Mouse (Mus musculus) frontal cortex, adult (tissue): Measurements from ENCODE around the gene Lamtor1.
"Not testable (repeated sequence)": the region's sequence is repeated elsewhere in the genome, so short reads cannot be mapped to it uniquely, and the experiment has no call there.

Experiments
- ATAC-seq: cut with Nextera tagmentation; 2 replicates; pipeline ENCODE4 v1.9.2; 2017; ENCODE audit warnings: mild to moderate bottlenecking, moderate library complexity, mixed read lengths; ENCODE audit not compliant: low TSS enrichment

Gene Lamtor1

GRCm38 (mm10) chr7:101900331-101901097 lies 5.2 kb upstream of the Lamtor1 start:
- no peak for ATAC-seq

DNA sequence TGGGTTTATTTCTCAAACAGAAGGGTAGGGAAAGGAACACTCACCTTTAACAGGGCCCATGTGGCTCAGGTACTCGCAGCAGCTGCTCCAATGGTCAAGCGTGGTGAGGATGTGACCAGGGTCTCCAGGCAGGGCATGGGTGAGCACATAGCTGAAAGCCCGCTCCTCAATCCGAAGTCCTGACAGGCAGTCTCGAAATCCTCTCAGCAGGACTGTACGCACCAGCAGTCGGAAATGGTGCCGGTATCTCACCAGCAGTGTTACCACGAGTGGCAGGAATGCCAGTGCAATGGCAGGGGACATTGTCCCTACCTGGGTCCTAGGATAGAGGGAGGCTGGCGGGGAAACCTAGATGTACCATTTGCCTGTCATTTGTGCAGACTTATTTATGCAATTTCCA lies 3.7 kb upstream of the Lamtor1 start:
- no peak for ATAC-seq

- ATAC-seq = no peak
These were observed 2.9 kb upstream of the Lamtor1 start for GRCm38 (mm10) chr7:101902846-101903245.

GRCm38 (mm10) chr7:101906287-101906681 lies 580 bp downstream of the Lamtor1 start, which contains the start of gene Tomt:
TSS of gene Tomt (minus strand) at chr7:101906359.
- no peak for ATAC-seq

DNA sequence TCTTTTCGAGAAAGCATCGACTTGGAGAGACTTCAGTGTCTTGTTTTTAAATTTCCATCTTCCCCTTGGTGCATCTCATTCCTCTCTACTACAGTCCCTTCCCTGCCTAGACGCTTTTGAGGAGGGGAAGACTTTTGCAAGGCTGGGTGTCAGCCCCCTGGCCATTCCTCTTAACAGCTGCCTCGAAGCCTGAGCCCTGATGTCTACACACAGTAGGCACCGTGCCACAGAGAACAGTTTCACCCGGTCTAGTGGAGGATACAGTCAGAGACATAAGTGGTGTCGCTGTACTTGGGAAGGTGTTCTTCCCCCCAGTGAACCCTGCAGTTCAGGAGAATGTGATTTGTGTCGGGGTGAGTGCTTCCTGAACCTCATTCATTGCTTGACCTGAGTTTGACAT lies 992 bp downstream of the Lamtor1 start:
- ATAC-seq = no peak

DNA sequence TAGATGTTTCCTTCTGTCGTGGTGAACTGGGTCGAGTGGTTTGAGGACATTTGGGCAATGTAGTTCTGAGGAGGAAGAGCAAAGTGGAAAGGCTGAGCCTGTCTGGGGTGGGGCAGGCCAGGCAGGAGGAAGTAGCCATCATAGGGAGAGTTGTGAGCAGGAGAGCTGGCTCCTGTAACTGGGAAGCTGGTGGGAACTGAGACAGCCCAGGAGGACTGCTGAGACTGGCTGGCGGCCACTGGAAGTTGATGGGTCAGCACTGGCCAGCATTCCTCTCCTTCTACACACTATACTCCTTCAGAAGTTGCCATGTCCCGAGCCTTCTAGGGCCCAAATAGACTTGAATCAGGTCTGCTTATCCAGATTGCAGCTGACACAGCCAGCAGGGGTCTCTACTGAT lies 2.7 kb downstream of the Lamtor1 start:
- ATAC-seq = no peak

DNA sequence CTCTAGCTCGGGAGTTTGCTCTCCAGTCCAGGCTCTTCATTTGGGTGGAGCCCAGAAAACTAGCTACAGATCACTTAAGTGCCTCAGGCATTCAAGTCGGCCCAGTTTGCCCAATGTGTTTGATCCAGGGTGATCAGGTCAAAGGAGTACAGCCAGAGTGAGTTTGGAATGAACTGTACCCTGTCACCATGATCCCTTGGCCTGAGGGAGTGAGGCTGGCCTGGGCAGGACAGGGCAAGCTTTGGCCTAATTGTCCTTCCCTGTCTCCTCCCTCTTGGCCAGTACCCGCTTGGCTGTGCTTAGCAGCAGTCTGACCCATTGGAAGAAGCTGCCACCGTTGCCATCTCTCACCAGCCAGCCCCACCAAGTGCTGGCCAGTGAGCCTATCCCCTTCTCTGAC lies 4.4 kb downstream of the Lamtor1 start:
- no peak for ATAC-seq

GRCm38 (mm10) chr7:101911982-101912381 lies 6.3 kb downstream of the Lamtor1 start:
- no peak for ATAC-seq

- ATAC-seq = peak; percentile 82
These were observed 12.4 kb downstream of the Lamtor1 start for GRCm38 (mm10) chr7:101918071-101918470.

DNA sequence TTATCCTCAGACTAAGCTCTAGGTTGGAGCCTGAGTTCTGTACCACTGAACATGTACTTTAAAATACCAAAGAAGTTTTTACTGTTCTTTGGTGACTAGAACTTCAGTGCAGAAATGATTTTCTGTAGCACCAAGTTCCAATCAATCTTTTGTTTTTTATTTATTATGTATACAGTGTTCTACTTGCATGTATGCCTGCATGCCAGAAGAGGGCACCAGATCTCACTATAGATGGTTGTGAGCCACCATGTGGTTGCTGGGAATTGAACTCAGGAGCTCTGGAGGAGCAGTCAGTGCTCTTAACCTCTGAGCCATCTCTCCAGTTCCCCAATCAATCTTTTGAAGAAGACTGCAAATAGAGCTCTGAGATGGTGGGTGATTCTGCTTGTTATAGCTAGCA lies 20.2 kb downstream of the Lamtor1 start:
- not testable (repeated sequence) for ATAC-seq

- no peak for ATAC-seq
These were observed 22.4 kb downstream of the Lamtor1 start for GRCm38 (mm10) chr7:101928093-101928492.

- ATAC-seq = no peak
These were observed 26.8 kb downstream of the Lamtor1 start for GRCm38 (mm10) chr7:101932551-101932950.

DNA sequence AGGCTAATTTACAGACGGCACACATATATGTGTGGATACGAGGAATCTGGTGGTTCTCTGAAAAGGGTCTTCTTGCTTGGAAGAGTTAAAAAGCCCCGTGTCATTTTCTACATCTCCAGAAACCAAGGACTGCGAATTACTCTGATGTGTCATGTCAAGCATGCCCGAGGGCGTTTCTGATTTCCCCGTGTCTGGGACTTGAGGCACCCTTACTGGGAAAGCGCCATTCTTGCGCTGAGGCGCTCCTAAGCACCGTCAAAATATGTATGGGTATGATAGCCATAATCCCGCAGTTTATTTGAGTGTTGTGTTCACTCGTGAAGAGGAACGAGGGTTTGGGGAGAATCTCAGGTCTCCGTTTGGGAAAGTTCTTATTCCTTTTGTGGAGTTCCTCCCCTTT lies 27.6 kb downstream of the Lamtor1 start:
- ATAC-seq = peak; percentile 12

DNA sequence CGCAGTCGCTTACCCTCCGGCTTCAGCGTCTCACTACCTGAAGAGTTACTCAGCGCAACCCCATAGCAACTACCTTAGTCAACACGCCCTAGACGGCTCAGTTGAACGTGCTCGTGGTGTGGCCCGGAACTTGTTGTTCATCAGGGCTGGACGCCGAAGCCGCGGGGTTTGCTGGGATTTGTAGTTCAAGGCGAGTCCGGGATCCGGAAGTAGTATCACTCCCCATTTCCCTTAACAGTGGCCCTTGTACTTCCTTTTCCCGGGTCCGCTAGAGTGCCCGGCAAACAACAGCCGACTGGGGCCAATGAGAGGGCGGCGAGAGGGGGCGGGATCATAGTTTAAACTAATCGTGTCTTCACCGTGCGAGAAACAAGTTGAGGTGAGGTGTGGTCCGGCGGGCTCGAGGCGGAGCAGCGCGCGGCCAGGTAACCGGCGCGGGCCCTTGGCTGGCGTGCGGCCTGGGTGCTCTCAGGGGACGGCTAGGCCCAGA lies 28.1 kb downstream of the Lamtor1 start, which contains the start of the genes Lrrc51 and Numa1:
TSS of gene Lrrc51 (minus strand) at position 145 of the 490 bp plus-strand sequence.
TSS of gene Numa1 (plus strand) at position 361 of the 490 bp plus-strand sequence.
- peak; percentile 99 for ATAC-seq

DNA sequence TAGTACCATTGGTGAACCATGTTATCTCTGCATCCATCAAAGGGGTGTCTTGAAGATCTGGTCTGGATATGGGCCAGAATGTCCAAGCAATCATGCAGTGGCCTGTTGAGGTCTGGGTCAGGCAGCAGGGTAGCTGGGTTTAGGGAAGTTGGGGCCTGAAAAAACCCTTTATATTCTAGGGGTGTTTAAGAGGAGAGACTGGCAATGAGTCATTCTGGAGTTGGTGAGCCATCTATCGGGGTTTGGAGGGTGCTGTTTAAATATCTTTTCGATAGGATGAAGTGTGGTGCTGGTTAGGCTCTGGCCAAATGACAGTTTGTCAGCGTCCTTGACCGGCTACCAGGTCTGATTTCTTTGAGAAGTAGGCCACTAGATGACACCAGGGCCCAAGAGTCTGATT lies 30.3 kb downstream of the Lamtor1 start:
- ATAC-seq = no peak

GRCm38 (mm10) chr7:101936996-101937395 lies 31.3 kb downstream of the Lamtor1 start:
- no peak for ATAC-seq

- no peak for ATAC-seq
These were observed 31.9 kb downstream of the Lamtor1 start for GRCm38 (mm10) chr7:101937569-101937968.

GRCm38 (mm10) chr7:101938348-101938747 lies 32.6 kb downstream of the Lamtor1 start:
- ATAC-seq = no peak

- no peak for ATAC-seq
These were observed 34.1 kb downstream of the Lamtor1 start for GRCm38 (mm10) chr7:101939758-101940157.

DNA sequence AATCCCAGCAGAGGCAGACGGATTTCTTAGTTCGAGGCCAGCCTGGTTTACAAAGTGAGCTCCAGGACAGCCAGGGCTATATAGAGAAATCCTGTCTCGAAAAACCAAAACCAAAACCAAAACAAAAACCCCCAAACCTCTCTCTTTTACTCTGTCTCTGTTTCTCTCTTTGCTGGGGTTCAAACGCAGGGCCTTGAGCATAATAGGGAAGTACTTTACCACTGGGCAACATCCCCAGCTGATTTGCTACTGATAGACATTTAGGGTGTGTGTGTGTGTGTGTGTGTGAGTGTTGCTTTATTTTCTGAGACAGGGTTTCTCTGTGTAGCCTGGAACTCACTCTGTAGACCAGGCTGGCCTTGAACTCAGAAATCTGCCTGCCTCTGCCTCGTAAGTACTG lies 43.3 kb downstream of the Lamtor1 start:
- not testable (repeated sequence) for ATAC-seq

DNA sequence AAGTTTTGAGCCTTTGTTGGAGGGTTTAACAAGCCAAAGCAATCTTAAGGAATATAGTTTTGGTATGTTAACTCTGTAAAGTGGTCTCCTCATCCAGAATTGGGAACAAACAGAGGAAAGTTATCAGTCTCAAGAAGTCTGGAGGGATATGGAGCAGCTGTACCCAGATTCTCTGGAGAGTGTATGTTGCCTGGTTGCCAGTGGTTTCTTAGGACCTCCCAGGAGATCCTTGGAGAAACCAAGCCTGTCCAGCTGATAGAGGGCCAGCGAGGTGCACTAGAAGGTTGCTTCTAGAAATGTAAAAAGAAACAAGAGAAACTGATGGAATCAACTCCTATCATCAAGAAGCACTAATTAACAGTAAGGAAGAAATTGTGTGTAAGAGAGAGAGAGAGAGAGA lies 45.9 kb downstream of the Lamtor1 start:
- ATAC-seq = no peak

- ATAC-seq = no peak
These were observed 46.4 kb downstream of the Lamtor1 start for GRCm38 (mm10) chr7:101952098-101952497.

GRCm38 (mm10) chr7:101954163-101954562 lies 48.5 kb downstream of the Lamtor1 start:
- ATAC-seq = peak; percentile 97

DNA sequence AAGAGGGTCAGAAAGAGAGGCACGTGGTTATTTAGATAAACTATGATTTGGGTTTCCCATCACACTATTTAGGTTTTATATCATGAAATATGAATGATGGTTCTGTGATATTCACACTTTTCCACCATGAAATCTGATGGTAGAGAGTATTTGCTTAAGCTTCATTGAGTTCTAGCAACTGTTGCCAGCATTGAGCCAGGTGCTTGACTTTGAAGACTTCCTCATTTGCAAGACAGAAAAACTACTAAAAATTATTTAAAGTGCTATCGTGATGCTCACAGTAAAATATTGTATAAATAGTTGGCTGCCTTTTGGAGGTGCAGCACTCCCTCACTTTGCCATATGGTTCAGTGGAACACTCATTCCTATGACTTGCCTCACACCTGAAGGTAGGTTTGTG lies 49.6 kb downstream of the Lamtor1 start:
- no peak for ATAC-seq
